Mouse (Mus musculus) CH12.LX (cell line): ENCODE data around the gene Slc6a20a.

Experiments used
- CHD1 ChIP-seq: IDR thresholded peaks from 2 replicates; pipeline ENCODE4 v1.6.1; 2012; ENCODE audit warnings: low read depth, low read length, improper control_type of control experiment, inconsistent platforms
- CTCF ChIP-seq, 2 experiments: IDR thresholded peaks in 1 of 2; conservative IDR thresholded peaks in 1 of 2; 2 replicates each; pipeline ENCODE4 v1.5.1; 2011 to 2012; ENCODE audit warnings: low read depth in 2 of 2, low read length in 2 of 2, improper control_type of control experiment in 1 of 2, inconsistent platforms in 1 of 2, mild to moderate bottlenecking in 1 of 2, moderate library complexity in 1 of 2
- E2F4 ChIP-seq: IDR thresholded peaks from 2 replicates; pipeline ENCODE4 v1.6.1; 2011; ENCODE audit warnings: low read depth, low read length, improper control_type of control experiment; ENCODE audit not compliant: insufficient replicate concordance
- ELF1 ChIP-seq: IDR thresholded peaks from 2 replicates; pipeline ENCODE4 v1.6.1; 2014; ENCODE audit warnings: low read depth, mild to moderate bottlenecking, inconsistent platforms, low read length, improper control_type of control experiment
- JUND ChIP-seq: conservative IDR thresholded peaks from 2 replicates; pipeline ENCODE4 v1.6.1; 2011; ENCODE audit warnings: low read depth, low read length, improper control_type of control experiment
- MEF2A ChIP-seq: IDR thresholded peaks from 2 replicates; pipeline ENCODE4 v1.6.1; 2014; ENCODE audit warnings: low read depth, mild to moderate bottlenecking, inconsistent platforms, low read length, improper control_type of control experiment, borderline replicate concordance
- NELFE ChIP-seq: IDR thresholded peaks from 2 replicates; pipeline ENCODE4 v1.6.1; 2011; ENCODE audit warnings: low read depth, low read length, improper control_type of control experiment
- POLR2A ChIP-seq: IDR thresholded peaks from 2 replicates; pipeline ENCODE4 v1.6.1; 2011; ENCODE audit warnings: low read depth, mild to moderate bottlenecking, improper control_type of control experiment, low read length
- USF1 ChIP-seq: IDR thresholded peaks from 2 replicates; pipeline ENCODE4 v1.6.1; 2014; ENCODE audit warnings: low read depth, mild to moderate bottlenecking, inconsistent platforms, low read length, improper control_type of control experiment

GRCm38 (mm10) chr9:123679198-123679597 is 513 bp upstream of the Slc6a20a start:
- TF ChIP-seq POLR2A (no peak), NELFE (no peak), MEF2A (no peak), USF1 (no peak), E2F4 (no peak), ELF1 (no peak), CTCF (conservative IDR thresholded peaks at IDR 0.05 in 1 of 2, IDR thresholded peaks at IDR 0.05 in 1 of 2; ENCODE audit: low read depth in 2 of 2, low read length in 2 of 2) (no peak), JUND (no peak), CHD1 (no peak)
